Mouse (Mus musculus): ENCODE results near the gene Ankrd11.

- TF ChIP-seq MAX (IDR thresholded peaks at IDR 0.05): no peak
- no peak for TF ChIP-seq CTCF (IDR thresholded peaks at IDR 0.05; ENCODE audit: control insufficient read depth, insufficient read depth, insufficient read length)
- TF ChIP-seq MYOD1 (IDR thresholded peaks at IDR 0.05; ENCODE audit: control insufficient read depth, insufficient read length, low read depth): no peak
- no peak for TF ChIP-seq MYOG (IDR thresholded peaks at IDR 0.05; ENCODE audit: control insufficient read depth, extremely low read depth, insufficient read length)
- no peak for TF ChIP-seq FOSL1 (IDR thresholded peaks at IDR 0.05; ENCODE audit: insufficient read depth, low read length, poor library complexity, severe bottlenecking)
Observed at GRCm38 (mm10) chr8:122993740-122994139, 48.3 kb downstream of the Ankrd11 start.

Measured in C2C12 (cell line).